Mouse (Mus musculus) retina, embryonic 14.5 days (tissue): ENCODE measurements at regions not wholly inside any gene's neighbourhood (a gene's known extent, or its start where the extent isn't known, plus 50 kb on each side); places are given as distances from the start of the nearest gene placed in this dataset.
A peak's percentile ranks its signal among the peaks of the same experiment; 100 is the strongest.

ENCODE experiments used
- DNase-seq: peaks from one replicate; pipeline ENCODE4 v3.0.0-alpha.2; 2015; ENCODE audit warnings: low spot score

DNA sequence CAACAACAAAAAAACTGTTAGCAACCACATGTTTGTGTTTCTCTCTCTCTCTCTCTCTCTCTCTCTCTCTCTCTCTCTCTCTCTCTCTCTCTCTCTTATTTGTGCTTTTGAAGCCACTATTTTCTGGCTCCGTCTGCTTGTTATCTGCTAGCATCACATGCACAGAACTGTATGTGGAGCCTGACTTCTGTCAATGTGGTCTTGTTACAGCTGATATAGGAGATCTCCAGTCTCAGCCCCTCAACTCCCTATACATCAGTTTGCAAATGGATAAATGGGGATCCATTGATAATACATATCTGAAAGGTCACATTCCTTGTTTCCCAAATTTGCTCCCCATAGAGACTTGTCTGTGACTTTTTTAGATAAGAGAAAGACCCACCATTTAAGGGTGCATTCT is 126.9 kb upstream of the Cited2 start:
- DNase-seq, result no peak

DNA sequence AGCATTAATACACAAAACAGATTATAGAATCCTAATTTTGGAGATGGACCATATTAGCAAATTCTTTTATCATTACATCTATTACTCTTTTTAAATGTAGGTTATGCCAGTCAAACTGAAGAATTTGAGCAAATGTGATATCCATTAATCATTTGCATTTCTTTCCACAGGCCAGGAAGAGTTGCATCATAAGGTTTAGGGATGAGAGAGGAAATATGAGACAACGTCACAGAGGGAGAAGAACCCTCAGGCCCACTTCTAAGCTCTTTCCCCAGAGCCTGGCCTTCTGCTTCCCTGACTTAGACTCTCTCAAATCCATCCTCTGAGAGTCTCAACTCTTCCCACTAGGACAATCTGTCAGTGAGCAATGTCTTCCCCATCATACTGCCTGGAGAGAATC is 126.3 kb upstream of the Cited2 start:
- DNase-seq, result no peak

DNA sequence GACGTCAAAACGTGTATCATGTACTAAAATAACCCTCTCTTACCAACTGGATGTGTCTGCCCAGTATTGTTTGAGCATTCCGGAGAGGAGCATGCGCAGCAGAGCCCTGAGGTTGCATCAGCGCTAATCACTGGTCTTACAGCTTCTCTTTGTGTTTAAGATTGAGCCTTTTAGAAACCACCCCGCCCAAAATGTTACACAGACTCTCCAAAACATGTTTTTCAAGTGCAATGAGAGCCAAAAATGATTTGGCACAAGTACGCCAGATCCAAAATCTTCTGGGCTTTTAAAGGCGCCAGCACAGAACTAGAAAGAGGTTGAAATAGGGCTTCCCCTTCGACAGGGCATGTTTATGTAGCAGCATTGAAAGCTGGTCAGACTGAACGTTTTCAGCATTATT is 123.8 kb upstream of the Cited2 start:
- no peak for DNase-seq

DNA sequence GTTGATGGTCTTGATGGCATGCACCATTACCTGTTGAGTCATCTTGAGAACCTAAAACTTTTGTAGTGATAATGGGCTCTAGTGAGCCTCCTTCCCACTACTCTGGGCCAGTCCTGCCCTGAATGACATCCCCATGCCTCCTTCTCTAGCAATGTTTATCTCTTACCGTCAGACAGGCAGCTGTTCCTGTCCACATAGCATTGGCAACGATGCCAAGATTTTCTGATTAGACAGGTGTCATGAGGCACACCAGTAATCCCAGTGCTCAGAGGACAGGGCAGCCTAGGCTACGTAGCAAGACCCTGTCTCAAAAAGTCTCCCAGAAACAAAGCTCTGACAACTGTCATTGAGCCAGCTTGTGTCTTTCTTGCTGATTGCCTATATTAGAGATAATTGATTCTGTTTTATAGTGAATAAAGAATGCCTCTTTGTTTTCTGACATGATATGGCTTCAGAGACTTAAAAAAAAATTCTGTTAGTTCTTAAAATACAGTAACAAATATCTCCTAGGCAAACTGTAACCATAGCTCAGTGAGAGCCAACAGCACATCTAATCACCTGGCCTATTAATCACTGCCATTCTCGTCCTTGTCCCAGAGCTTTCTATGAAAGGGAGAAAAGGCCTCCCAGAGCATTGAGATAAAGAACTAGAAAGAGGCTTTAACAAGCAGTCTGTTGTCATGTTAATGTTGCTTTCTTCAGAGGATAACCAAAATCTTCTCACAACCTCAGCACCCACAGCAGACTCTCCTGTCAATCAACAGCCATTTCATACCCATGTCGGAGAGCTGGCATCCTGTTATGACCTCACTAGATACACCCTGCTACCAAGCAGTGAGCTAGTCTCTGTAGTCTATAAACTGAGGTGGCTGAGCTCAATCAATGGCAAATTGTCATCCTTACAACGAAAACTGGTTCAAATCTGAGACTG is 122.9 kb upstream of the Cited2 start:
- no peak for DNase-seq

DNA sequence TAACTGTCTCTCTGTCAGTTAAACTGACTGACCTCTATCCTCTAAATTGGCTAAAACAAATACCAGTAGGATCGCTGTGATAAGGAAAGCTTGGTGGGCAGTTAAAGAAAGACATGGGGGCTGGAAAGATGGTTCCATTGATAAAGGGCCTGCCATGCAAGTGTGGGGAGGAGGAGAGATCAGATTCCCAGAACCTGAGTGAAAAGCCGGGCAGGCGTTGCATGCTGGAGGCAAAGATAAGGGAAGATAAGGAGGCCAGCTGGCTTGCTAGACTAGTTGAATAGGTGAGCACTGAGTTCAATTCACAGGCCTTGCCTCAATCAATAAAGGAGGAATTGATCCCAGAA is 122.3 kb upstream of the Cited2 start:
- DNase-seq, result no peak

DNA sequence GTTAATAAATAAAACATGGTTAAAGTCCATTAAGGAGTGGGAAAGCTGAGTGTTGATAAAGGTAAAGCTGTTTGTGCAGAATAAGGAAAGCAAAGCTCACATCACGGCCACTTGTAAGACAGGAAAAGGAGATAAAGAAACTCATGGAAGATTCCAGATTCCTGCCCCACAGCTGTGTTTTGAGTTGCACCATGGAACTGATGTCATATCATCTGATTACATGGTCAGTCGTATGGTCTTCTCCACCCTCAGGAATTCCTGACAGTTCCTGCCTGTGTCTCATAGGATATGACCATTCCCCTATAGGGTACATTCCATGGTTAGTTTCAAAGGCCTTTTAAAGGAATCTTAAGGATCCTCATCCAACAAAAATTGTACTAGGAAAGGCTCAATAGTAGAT is 120.6 kb upstream of the Cited2 start:
- DNase-seq, result no peak

DNA sequence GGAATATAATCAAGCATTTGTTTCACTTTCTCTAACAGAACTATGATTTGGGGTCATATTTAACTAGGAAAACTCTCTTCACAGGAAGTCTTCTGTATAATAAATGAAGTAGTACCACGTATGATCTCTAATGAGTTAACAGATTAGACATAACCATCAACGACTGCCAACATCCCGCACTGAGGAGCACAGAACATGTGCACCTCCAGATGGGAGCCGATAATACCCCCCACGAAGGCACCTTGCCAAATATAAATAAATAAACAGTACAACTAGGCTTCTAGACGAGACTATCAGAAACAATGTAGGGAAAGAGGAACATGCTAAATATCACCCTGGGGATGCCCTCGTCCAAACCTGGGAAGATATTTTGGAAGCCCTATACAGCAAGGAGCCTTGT is 114.8 kb upstream of the Cited2 start:
- DNase-seq, result no peak

DNA sequence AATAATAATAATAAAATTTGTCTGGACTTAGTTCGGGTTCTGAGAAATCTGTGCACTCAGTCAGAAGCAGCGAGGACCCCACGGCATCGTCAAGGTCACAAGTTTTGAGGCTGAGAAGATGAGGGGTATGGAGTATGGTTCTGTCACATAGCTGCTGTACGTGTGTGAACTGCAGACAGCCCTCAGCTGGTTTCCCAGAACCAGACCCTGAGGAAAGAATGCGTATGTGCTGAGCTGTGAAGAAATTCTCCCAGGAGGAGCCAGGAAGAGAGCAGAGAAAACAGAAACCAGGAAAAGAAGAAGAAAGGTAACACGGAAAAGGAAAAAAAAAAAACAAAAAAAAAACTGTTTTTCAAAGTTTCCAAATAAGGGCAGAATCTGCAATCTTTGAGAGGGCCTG is 112.4 kb upstream of the Cited2 start:
- DNase-seq, result no peak

DNA sequence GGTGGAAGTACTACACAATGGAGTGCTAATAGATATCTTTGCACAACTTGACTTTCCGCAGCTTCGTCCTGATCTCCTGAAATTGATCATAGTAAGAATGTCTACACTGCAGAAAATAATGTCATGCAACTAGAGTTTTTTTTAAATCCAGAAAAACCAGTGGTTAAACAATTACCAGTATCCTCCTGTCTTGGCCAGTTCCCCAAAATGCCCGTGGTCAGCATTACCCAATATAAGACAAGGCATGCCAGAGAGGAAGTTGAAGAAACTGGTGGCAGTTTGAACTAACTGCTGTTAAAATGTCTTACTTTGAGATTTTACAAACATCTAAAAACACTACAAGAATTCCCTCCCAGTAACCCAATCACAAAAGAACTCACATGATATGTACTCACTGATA is 109.7 kb upstream of the Cited2 start:
- DNase-seq, result no peak

DNA sequence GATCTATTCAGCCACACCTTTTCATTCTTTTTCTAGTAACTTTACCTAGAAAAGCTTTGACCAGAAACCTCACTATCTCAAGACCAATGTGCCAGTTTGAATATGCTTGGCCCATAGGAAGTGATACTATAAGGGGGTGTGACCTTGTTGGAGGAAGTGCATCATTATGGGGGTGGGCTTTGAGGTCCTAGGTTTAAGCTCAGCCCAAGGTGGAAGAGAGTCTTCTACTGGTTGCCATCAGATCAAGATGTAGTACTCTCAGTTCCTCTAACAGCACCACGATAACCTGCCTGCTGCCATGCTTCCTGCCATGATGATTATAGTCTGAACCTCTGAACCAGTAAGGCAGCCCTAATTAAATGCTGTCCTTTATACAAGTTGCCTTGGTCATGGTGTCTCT is 105.0 kb upstream of the Cited2 start:
- DNase-seq, result no peak

DNA sequence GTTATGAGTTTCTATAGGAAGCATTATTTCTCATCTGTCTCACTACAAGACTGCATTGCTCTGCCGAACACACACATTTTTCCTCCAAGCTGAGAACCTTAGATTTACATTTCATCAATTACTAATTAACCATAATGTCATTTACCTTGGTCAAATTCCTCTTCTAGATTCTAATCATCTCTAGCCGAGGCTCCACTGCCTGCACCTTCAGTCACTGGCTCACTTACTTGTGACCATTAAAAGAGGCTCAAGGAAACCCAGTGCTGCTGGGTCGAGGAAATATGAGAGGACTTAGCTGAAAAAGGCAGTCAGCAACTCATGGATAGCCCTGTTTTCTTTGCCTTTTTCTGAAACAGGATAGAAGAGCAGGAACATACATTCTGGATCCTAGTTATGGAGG is 103.4 kb upstream of the Cited2 start:
- DNase-seq, result no peak

DNA sequence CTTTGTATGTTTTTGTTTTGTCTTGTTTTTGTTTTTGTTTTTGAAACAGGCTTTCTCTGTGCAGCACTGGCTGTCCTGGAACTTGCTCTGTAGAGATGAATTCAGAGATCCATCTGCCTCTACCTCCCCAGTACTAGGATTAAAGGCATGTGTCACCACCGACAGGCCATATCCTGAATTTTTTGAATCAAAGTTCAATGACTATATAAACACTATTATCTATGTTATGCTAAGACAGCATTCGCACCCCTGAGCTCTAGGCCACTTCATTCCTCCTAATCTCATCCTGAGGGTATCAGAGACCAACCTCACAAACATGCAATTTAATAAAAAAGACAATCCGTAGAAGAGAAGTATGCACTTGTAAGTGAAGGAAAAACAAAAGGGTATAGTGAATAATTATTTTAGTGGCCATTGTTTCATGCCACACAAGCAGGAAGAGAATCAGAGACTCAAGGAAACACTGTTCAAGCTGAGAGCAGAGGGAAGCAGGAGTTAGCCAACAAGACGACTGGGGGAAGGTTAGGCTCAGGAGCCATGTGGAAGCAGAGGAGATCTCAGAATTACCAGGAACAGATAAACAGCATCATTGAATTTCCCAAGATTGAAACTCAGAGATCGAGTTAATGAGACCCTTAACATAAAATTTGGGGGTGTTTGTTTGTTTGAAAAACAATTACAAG is 101.2 kb upstream of the Cited2 start:
- DNase-seq, result no peak

DNA sequence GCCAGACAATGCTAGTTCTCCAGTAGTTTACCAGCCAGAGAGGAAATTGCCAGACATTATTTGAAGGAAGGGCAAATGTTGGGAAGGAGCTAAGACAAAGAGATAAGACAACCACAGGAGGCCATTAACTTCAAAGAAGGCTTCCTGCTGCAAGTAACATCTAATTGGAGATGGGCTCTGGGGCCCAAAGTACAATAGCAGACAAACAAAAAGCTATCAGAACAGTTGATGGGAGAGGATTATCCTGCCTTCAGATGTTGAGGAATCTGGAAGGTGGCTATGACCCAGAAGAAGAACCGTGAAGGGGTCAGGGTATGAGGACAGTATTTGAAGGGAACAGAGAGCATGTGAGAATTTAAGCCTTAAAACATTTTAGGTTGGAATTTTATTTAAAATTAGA is 100.2 kb upstream of the Cited2 start:
- DNase-seq, result peak; percentile 3

DNA sequence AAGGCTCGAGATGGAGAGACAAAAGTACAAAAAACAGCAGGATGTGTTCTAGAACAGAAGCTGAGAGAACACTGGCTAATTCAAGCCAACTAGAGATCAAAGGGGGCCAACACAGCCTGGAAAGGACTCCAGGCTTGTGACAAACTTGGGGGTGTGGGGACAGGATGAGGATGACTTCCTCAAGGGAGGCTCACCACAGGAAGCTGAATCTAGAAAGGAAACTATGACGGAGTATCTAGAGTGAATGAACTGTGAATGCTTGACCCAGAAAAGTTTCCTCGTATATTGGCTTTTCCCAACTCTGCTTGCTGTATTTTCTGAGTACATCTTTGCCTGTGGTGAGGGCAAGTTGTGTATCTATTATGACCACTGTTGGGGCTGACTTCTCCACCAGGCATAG is 93.3 kb upstream of the Cited2 start:
- no peak for DNase-seq

DNA sequence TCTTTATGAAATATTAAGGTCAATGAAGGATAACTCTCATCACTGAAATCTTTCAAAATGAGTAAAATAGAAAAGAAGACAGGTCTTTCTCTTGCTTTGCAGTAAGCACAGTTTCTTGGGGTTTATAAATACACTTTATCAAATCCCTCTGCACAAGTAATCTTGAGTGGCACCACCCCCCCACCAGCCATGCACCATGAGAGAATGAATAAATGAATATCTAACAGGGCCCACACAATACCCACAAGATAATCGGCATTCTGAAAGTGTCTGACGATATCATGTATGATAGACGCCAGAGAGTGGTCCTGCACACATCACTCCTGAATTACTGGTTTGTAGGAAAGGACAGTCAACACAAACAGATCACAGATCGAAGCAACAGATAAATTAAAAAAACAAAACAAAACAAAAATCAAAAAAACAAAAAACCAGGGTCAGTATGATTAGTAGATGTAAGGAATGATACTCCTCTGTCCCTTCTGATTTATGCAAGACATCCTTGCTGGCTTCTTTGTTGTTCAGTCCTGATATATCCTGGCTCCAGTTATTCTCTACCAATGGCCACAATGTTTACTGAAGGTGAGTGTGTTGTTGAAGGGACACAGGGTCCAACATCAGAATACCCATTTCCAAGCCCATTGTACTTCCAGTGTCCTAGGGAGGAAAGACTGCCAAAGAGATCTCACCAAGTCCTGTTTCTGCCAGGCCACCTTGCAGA is 92.0 kb upstream of the Cited2 start:
- no peak for DNase-seq

DNA sequence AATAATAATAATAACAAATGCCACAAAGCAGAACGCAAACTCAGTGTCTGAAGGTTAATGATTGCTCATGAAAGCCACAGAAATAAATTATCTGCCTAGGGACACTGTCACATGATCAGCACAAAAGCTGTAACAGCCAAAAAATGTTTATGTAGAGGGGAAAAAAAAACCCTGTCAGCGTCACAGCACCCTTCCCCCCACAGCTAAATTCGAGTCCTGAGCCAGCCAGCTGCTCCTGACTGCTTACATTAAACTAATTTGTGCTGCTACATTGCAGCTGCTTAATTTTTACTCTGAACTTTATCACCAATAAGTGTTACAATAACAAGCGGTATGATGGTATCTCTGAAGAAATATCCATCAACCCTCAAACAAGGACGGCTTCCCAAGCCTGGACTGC is 91.2 kb upstream of the Cited2 start:
- DNase-seq, result peak; percentile 56

DNA sequence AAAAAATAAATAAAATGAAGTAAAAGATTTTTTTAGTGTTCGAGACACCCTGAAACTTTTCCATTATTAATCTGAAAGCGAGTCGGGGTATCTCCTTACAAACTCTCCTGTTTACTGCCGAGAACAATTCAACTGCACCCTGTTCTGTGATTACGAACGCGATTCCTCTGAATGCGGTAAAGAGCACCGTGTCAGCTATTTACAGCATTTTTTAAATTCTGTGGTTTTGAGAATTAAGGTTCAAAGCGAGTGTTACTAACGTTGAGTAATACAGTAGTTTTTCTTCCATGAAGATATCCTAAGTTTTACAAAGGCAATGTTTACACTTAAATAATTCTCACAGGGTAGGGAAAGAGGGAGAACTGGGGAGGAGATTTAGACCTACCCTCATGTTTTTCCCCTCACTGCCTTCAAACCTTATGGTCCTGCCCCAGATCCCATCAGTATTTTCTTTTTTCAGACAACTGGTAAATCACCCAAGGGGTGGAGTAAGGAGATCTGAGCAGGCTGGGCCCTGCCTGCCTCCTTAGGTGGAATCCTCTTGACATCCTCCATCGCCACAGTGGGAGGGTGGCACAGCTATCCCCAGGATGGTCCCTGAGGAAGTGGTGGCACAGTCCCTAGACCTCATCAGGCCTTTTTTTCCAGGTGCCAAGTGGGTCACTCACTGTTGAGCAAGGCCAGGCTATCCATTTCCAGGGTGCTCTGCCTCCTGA is 89.9 kb upstream of the Cited2 start:
- no peak for DNase-seq

DNA sequence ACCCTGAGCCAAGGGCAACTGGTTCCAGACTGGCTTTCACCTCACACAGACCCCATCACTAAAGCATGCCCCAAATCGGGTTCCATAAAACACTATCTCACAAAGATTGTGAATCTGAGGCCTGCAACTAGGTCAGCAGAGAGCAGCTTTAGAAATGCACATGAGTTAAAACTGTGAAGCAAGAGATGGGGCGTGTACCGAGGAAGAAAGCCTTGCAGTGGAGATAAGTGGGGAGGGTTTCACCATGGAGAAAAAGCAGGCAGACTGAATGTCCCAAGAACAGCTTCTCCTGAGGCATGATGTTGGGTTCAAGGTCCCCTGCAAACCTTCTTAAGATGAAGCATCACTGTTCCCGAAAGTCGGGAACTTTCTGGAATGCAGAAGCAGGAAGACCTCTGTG is 77.7 kb upstream of the Cited2 start:
- DNase-seq, result no peak

DNA sequence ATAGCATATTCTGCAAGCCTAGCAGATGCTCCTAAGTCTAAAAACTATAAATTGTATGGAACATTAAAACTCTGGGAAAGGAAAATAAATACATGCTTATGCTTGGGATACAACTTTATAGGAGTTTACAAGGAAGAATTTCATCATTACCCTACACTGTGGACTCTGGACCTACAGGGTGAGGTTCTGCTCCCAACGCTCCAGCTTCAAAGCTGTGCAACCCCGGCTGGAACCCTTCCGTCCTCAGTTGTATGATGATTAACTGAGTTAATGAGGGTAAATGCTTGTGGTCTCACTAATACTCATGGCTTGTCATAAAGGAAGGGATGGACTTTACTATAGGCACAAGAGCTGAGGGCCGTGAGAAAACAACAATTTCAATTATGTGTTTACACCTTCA is 76.6 kb upstream of the Cited2 start:
- DNase-seq, result no peak

DNA sequence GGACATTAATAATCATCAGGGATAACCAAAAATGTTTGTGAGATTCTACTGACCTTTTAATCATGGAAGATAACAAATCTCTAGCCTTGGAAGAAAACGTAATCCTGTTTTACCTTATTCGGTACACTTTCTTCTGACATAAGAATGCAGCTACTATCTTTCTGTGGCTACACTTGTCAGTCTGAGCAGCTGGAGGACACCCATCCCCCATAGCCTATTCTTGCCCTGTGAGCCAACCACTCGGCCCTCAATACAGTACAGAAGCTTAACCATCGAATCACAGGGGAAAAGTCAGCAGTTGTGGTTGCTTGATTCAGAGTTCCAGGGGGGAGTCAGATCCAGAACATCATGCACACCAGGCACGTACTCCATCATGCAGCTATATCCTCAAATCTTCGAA is 74.9 kb upstream of the Cited2 start:
- DNase-seq, result no peak

DNA sequence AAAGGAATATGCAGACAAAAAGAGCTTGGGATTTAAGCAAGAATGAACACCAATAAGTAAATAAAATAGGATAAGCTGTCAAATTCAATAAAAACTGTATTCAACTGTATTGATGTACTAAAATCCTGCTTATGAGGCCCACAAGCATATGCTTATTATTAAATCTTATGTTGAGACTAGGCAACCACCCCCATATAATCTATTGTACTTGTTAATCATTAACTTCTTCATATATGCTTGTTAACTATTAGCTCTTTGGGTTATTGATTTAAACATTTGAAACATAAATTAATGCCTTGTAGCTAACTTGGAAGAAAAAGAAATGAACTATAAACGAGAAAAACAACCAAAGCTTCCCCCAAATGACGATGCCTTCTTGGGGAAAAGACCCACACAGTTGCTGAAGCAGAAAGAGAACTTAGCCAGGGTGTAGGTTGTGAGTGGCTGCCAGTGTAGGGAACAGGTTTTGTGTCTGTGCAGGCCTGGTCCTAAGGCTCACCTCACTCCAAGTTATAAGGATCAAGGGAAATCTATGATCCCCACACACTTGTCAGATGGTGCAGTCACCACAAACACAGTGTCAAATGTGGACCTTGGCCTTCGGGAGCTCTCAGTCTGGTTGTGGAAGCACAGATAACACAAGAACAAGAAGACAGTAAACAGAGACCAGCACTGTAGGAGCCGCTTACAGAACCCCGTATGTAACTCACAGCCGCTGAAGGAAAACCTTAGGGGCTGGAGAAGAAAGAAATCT is 71.8 kb upstream of the Cited2 start:
- DNase-seq, result no peak

DNA sequence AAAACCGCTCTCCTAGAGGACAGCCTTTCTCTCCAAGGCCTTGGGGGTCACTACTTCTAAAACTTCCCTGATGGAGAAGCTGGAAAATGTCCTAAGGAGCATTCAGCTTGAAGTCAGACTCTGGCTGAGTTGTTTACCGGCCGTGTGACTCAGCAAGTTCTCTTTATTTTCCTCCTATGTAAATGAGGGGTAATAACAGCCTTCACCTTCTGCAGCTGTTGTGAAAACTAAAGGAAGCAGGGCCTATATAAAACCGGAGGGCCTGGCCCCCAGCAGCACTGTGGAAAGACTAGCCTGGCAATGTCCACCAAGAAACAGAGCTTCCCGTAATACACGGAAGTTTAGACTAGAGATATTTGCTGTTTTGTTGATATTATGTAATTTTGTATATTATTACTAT is 69.7 kb upstream of the Cited2 start:
- no peak for DNase-seq
